ENCODE assay signal across 26 mouse cellular contexts in the genomic region with DNA sequence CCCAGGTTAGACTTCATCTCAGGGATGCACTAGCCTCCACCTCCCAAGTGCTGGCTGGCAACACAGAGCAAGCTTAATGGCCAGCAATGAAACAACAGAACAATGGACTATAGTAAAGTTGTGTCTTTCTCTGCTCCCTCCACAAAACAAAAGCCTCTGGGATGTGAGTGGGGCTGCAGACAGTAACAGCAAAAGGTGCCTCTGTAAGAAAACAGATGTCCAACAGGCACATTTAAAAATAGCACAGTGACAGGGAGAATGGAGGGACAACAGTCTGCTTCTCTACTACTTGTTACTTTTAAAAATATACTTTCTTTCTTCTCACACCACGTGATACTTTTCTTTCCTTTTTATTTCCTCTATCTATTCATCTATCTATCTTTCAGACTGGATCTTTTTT. TPM values are rescaled to one million over a fixed set of nuclear protein-coding genes. Genes with fewer than 3 reads are reported as not detected.
DNase-seq lines count a peak whose midpoint lies in the region; ATAC-seq and TF ChIP-seq lines count a peak whose summit lies in the region.
"Had no signal": no experiment of that assay in that cellular context is flagged by ENCODE, and none has a peak within 500 bp of the region (broad histone marks: within the 10 kb centered on the region; RNA-seq: fewer than 3 reads in every experiment).

No protein-coding gene starts in this region.

- DNase-seq in heart, embryonic 10.5 days (ENCODE audit: low spot score): no peak
- DNase-seq in heart, postnatal 10 days: no peak
- no peak for DNase-seq in heart, adult 8-10 months (ENCODE audit: low spot score)
- DNase-seq in layer of hippocampus, adult 2 months (ENCODE audit: low spot score in 2 of 2): no peak
- DNase-seq in layer of hippocampus, postnatal 14 days (ENCODE audit: low spot score in 2 of 2): no peak
- peak; percentile 38 for DNase-seq in brain, adult 2 months (ENCODE audit: low read depth, low spot score)
- DNase-seq in adrenal gland, adult 18-20 months (ENCODE audit: low spot score in 2 of 2): no peak
- DNase-seq: adrenal gland, adult 2 months; adrenal gland, postnatal 25 days; cerebellum, adult 11 months; cerebellum, adult 8-10 months; cerebellum, postnatal 14 days; embryo, embryonic 11 days; gastrocnemius, postnatal 10 days; kidney, adult 18-20 months had no signal

- 41% methylated on average over 1 of the region's 1 CpGs for WGBS in heart, embryonic 10.5 days
- 32% methylated on average over 1 of the region's 1 CpGs for WGBS in heart, embryonic 14.5 days

- H3K4me2 ChIP-seq in heart, embryonic 14.5 days (ENCODE audit: low read length): peak overlapping the region; percentile 21
- H3K4me2 ChIP-seq: embryonic facial prominence, embryonic 15.5 days; hindbrain, embryonic 14.5 days; intestine, embryonic 15.5 days had no signal

- peak overlapping the region; percentile 18 for H3K9ac ChIP-seq in heart, embryonic 14.5 days (ENCODE audit: low read length)
- H3K9ac ChIP-seq: embryonic facial prominence, embryonic 15.5 days; hindbrain, embryonic 14.5 days; intestine, embryonic 15.5 days had no signal

- intact Hi-C loops in heart, postnatal 10 days (cut with DNase I): loop anchor here (5.0 kb wide), 1 partner anchor 32 kb away; a partner anchor contains a TSS

- H3K4me3 ChIP-seq in heart, embryonic 10.5 days: no peak overlapping the region
- H3K4me3 ChIP-seq in heart, embryonic 14.5 days (ENCODE audit: control insufficient read depth in 1 of 2, insufficient read depth in 1 of 2, low read depth in 1 of 2, low read length in 2 of 2): no peak overlapping the region
- no peak overlapping the region for H3K4me3 ChIP-seq in layer of hippocampus, adult 2 months
- H3K4me3 ChIP-seq: embryonic facial prominence, embryonic 15.5 days; erythroblast, embryonic 14.5 days; forebrain, embryonic 10.5 days; hindbrain, embryonic 10.5 days; intestine, embryonic 15.5 days had no signal

- ATAC-seq in heart, embryonic 14.5 days (ENCODE audit: insufficient number of reproducible peaks, insufficient read depth, low FRiP score, low read depth): no peak
- ATAC-seq: activated CD4-positive, CD25-positive, alpha-beta regulatory T cell, adult 4 months; forebrain, embryonic 14.5 days; intestine, embryonic 15.5 days; Patski had no signal

- H3K27ac ChIP-seq in heart, embryonic 10.5 days: peak overlapping the region; percentile 54; the same call in 1 of the 2 replicates
- peak overlapping the region; percentile 92 to 95 for H3K27ac ChIP-seq in heart, embryonic 14.5 days (replicated peaks in 1 of 2; ENCODE audit: control insufficient read depth in 1 of 2, insufficient read depth in 1 of 2, low read depth in 2 of 2, low read length in 2 of 2)
- H3K27ac ChIP-seq in layer of hippocampus, adult 2 months: peak overlapping the region; percentile 19; the same call in 1 of the 2 replicates
- H3K27ac ChIP-seq: embryonic facial prominence, embryonic 15.5 days; forebrain, embryonic 10.5 days; hindbrain, embryonic 10.5 days; hindbrain, embryonic 14.5 days; intestine, embryonic 15.5 days had no signal

- peaks cover 23% of the 10 kb centered on the region for H3K4me1 ChIP-seq in heart, embryonic 10.5 days
- peaks cover 4 to 21% of the 10 kb centered on the region in 2 experiments for H3K4me1 ChIP-seq in heart, embryonic 14.5 days (ENCODE audit: control insufficient read depth in 2 of 2, insufficient read depth in 2 of 2, low read length in 2 of 2)
- H3K4me1 ChIP-seq: forebrain, embryonic 10.5 days had no signal

- no peaks in the 10 kb centered on the region for H3K36me3 ChIP-seq in heart, embryonic 10.5 days
- H3K36me3 ChIP-seq in heart, embryonic 14.5 days (ENCODE audit: control insufficient read depth, insufficient read depth, low read length): no peaks in the 10 kb centered on the region
- H3K36me3 ChIP-seq: embryonic facial prominence, embryonic 15.5 days; forebrain, embryonic 10.5 days; hindbrain, embryonic 10.5 days; intestine, embryonic 15.5 days had no signal

- no peaks in the 10 kb centered on the region for H3K27me3 ChIP-seq in heart, embryonic 10.5 days (ENCODE audit: insufficient read depth, poor library complexity, severe bottlenecking)
- no peaks in the 10 kb centered on the region for H3K27me3 ChIP-seq in heart, embryonic 14.5 days (ENCODE audit: control insufficient read depth, insufficient read depth, low read length)
- H3K27me3 ChIP-seq: CH12.LX; embryonic facial prominence, embryonic 15.5 days; intestine, embryonic 15.5 days; Patski had no signal

- H3K9me3 ChIP-seq in heart, embryonic 10.5 days: no peaks in the 10 kb centered on the region
- H3K9me3 ChIP-seq in heart, embryonic 14.5 days (ENCODE audit: control insufficient read depth, low read length): no peaks in the 10 kb centered on the region
- H3K9me3 ChIP-seq: embryonic facial prominence, embryonic 15.5 days; forebrain, embryonic 10.5 days; hindbrain, embryonic 10.5 days; intestine, embryonic 15.5 days had no signal

- TF ChIP-seq CTCF in layer of hippocampus, adult 2 months (conservative IDR thresholded peaks at IDR 0.05): no peak

RNA-seq across cellular contexts. Expression of a gene that starts 7.3 kb away (rescaled TPM):
- 5.8 and 9.5 TPM in 2 replicates for polyA plus RNA-seq in heart, embryonic 10.5 days (2016; fragmentation: Nextera tagmentation; extraction: Ambion mirVana)
- total RNA-seq in heart, postnatal 10 days (2021): 10 to 100 TPM; 43.0 to 48.6 TPM
- polyA plus RNA-seq in heart, embryonic 14.5 days (2014; fragmentation: Nextera tagmentation; extraction: Ambion mirVana): 5.8 and 7.1 TPM in 2 replicates
- 10 to 100 TPM; 43.7 to 67.9 (median 57.0) TPM for total RNA-seq in heart, adult 8-10 months (2022)
- 10 to 100 TPM; 43.9 to 44.0 TPM for total RNA-seq in layer of hippocampus, adult 2 months (2021)
- 10 to 100 TPM; 34.0 to 36.2 TPM for total RNA-seq in layer of hippocampus, postnatal 14 days (2021)
- total RNA-seq in adrenal gland, adult 18-20 months (2021): 10 to 100 TPM; 34.0 to 41.4 TPM

RNA-seq across cellular contexts. Expression of a gene that starts 29.3 kb away (rescaled TPM):
- 34.7 and 34.8 TPM in 2 replicates for polyA plus RNA-seq in heart, embryonic 10.5 days (2016; fragmentation: Nextera tagmentation; extraction: Ambion mirVana)
- 10 to 100 TPM; 42.9 to 47.8 TPM for total RNA-seq in heart, postnatal 10 days (2021)
- polyA plus RNA-seq in heart, embryonic 14.5 days (2014; fragmentation: Nextera tagmentation; extraction: Ambion mirVana): 23.1 and 29.1 TPM in 2 replicates
- 10 to 100 TPM; 39.4 to 47.4 (median 41.7) TPM for total RNA-seq in heart, adult 8-10 months (2022)
- total RNA-seq in layer of hippocampus, adult 2 months (2021): 100 to 1,000 TPM; 130 to 131 TPM
- 100 to 1,000 TPM; 124 TPM for total RNA-seq in layer of hippocampus, postnatal 14 days (2021)
- 10 to 100 TPM; 31.4 to 33.7 TPM for total RNA-seq in adrenal gland, adult 18-20 months (2021)

RNA-seq across cellular contexts. Expression of a gene that starts 29.5 kb away (rescaled TPM):
- polyA plus RNA-seq in heart, embryonic 10.5 days (2016; fragmentation: Nextera tagmentation; extraction: Ambion mirVana): 29.5 and 31.6 TPM in 2 replicates
- total RNA-seq in heart, postnatal 10 days (2021): 1 to 10 TPM; 8.9 to 9.2 TPM
- polyA plus RNA-seq in heart, embryonic 14.5 days (2014; fragmentation: Nextera tagmentation; extraction: Ambion mirVana): 12.1 and 16.5 TPM in 2 replicates
- 1 to 10 TPM; 6.8 to 9.0 (median 7.4) TPM for total RNA-seq in heart, adult 8-10 months (2022)
- total RNA-seq in layer of hippocampus, adult 2 months (2021): 10 to 100 TPM; 45.6 to 47.1 TPM
- 10 to 100 TPM; 60.1 to 67.4 TPM for total RNA-seq in layer of hippocampus, postnatal 14 days (2021)
- total RNA-seq in adrenal gland, adult 18-20 months (2021): 10 to 100 TPM; 10.9 to 13.6 TPM

RNA-seq across cellular contexts. Expression of a gene that starts 32.6 kb away (rescaled TPM):
- 93.9 and 123 TPM in 2 replicates for polyA plus RNA-seq in heart, embryonic 10.5 days (2016; fragmentation: Nextera tagmentation; extraction: Ambion mirVana)
- 100 to 1,000 TPM in 1 of 2 experiments, 10 to 100 TPM in 1; 88.3 to 103 TPM for total RNA-seq in heart, postnatal 10 days (2021)
- polyA plus RNA-seq in heart, embryonic 14.5 days (2014; fragmentation: Nextera tagmentation; extraction: Ambion mirVana): 73.0 and 77.4 TPM in 2 replicates
- 100 to 1,000 TPM in 3 of 4 experiments, 10 to 100 TPM in 1; 93.6 to 114 (median 106) TPM for total RNA-seq in heart, adult 8-10 months (2022)
- 10 to 100 TPM; 46.4 to 59.0 TPM for total RNA-seq in layer of hippocampus, adult 2 months (2021)
- 10 to 100 TPM; 46.1 to 49.4 TPM for total RNA-seq in layer of hippocampus, postnatal 14 days (2021)
- total RNA-seq in adrenal gland, adult 18-20 months (2021): 10 to 100 TPM; 68.0 to 84.2 TPM

Comparison
In these comparisons a context has a peak if more than half of its experiments do, and no peak if none do; other contexts are left out.
1. H3K27ac ChIP-seq: peak in every context shown above with its lines; median percentile 94 in heart, embryonic 14.5 days; 54 in heart, embryonic 10.5 days; 19 in layer of hippocampus, adult 2 months.